Mouse (Mus musculus) kidney, postnatal 25 days (tissue): Measurements from ENCODE around the gene Gm21836.
"Not testable (repeated sequence)": the region's sequence is repeated elsewhere in the genome, so short reads cannot be mapped to it uniquely, and the experiment has no call there.

Experiments used
- DNase-seq, 2 experiments: peaks; one replicate each; pipeline ENCODE4 v3.0.0; 2021; ENCODE audit warnings: mixed read lengths in 2 of 2

Gm21836 gene

GRCm38 (mm10) chr9:124493693-124494092, at the start of gene Gm21836:
Gm21836 (minus strand) TSS chr9:124493793.
- not testable (repeated sequence) for DNase-seq

- not testable (repeated sequence) for DNase-seq
These were observed 13.1 kb downstream of the Gm21836 start for GRCm38 (mm10) chr9:124480361-124480980.

GRCm38 (mm10) chr9:124478081-124478480, 15.5 kb downstream of the Gm21836 start:
- peak; percentile 53 to 58 for DNase-seq

GRCm38 (mm10) chr9:124476096-124476902, 17.3 kb downstream of the Gm21836 start, which contains the start of gene Ppp2r3d:
Ppp2r3d (minus strand) TSS chr9:124476898.
- peak in 1 of 2 experiments; percentile 51 for DNase-seq

GRCm38 (mm10) chr9:124475689-124476088, 17.9 kb downstream of the Gm21836 start:
- peak in 1 of 2 experiments; percentile 33 for DNase-seq

- DNase-seq, result peak; percentile 42 to 56
These were observed 37.0 kb downstream of the Gm21836 start for GRCm38 (mm10) chr9:124456572-124456971.
